18 mouse cellular contexts compared by ENCODE assay signal in the genomic region with DNA sequence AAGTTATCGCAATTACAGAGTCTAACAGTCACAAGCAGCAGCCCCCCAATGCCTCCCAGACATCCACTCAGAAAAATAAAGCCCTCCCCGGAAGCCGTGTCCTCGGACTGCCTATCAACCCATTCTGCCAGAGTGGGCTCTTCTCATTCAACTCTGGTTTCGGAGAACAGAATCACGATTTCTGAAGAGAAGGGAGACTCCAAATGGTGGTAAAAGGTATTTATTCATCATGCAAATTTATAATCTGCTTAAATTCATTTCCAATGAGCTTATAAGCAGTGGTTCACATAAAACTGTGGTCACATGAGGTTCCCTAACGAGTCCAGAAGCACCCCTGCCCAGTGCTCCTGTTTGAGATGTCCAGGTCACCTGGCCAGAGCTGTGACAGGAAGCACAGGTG. TPM values are rescaled to one million over a fixed set of nuclear protein-coding genes. Genes with fewer than 3 reads are reported as not detected.
A peak's percentile ranks its signal among the peaks of the same experiment; 100 is the strongest.
DNase-seq lines count a peak whose midpoint lies in the region; ATAC-seq and TF ChIP-seq lines count a peak whose summit lies in the region.
"Had no signal": no experiment of that assay in that cellular context is flagged by ENCODE, and none has a peak within 500 bp of the region (broad histone marks: within the 10 kb centered on the region; RNA-seq: fewer than 3 reads in every experiment).

No protein-coding gene starts in this region.

- no peak for ATAC-seq in midbrain, embryonic 14.5 days (ENCODE audit: low FRiP score, low TSS enrichment)
- ATAC-seq: activated CD4-positive, CD25-positive, alpha-beta regulatory T cell, adult 4 months had no signal

- peak; percentile 61 for TF ChIP-seq CTCF in layer of hippocampus, adult 2 months (conservative IDR thresholded peaks at IDR 0.05)
- no peak for TF ChIP-seq CTCF in E14TG2a.4 (conservative IDR thresholded peaks at IDR 0.05; ENCODE audit: low read length)

- H3K36me3 ChIP-seq in E14TG2a.4 (ENCODE audit: insufficient read depth, low read length) = peaks cover 56% of the 10 kb centered on the region
- peaks cover 7% of the 10 kb centered on the region for H3K36me3 ChIP-seq in midbrain, embryonic 14.5 days (ENCODE audit: control insufficient read depth, insufficient read depth, low read length)

- no peak overlapping the region for H3K9ac ChIP-seq in midbrain, embryonic 14.5 days (replicated peaks; ENCODE audit: low read length)
- H3K9ac ChIP-seq: embryonic facial prominence, embryonic 13.5 days; neural tube, embryonic 13.5 days had no signal

- H3K27me3 ChIP-seq in E14TG2a.4 (ENCODE audit: insufficient read depth, low read length) = no peaks in the 10 kb centered on the region
- H3K27me3 ChIP-seq in midbrain, embryonic 14.5 days (ENCODE audit: control insufficient read depth, insufficient read depth, low read length) = no peaks in the 10 kb centered on the region
- H3K27me3 ChIP-seq: embryonic facial prominence, embryonic 13.5 days; neural tube, embryonic 13.5 days had no signal

- peaks cover 66% of the 10 kb centered on the region for H3K4me1 ChIP-seq in E14TG2a.4 (replicated peaks; ENCODE audit: low read depth, low read length)
- peaks cover 8% of the 10 kb centered on the region; the same call in 1 of the 2 replicates for H3K4me1 ChIP-seq in midbrain, embryonic 14.5 days (ENCODE audit: control insufficient read depth, insufficient read depth, low read length)
- H3K4me1 ChIP-seq: embryonic facial prominence, embryonic 13.5 days had no signal

- H3K4me3 ChIP-seq in layer of hippocampus, adult 2 months = peak overlapping the region; percentile 28
- H3K4me3 ChIP-seq in E14TG2a.4 (replicated peaks; ENCODE audit: low read length) = peak overlapping the region; percentile 52
- no peak overlapping the region for H3K4me3 ChIP-seq in midbrain, embryonic 14.5 days (replicated peaks; ENCODE audit: low read depth, low read length)
- H3K4me3 ChIP-seq: embryonic facial prominence, embryonic 13.5 days; neural tube, embryonic 13.5 days had no signal

- WGBS in midbrain, embryonic 14.5 days = 63% methylated on average over 7 of the region's 7 CpGs

- H3K4me2 ChIP-seq in midbrain, embryonic 14.5 days (ENCODE audit: low read length) = 0 out of 2 replicates have a peak overlapping the region, but pooled peaks have one; percentile 13
- H3K4me2 ChIP-seq: embryonic facial prominence, embryonic 13.5 days; neural tube, embryonic 13.5 days had no signal

- peak; percentile 17 to 21 for DNase-seq in cerebellum, postnatal 10 days
- DNase-seq in cerebellum, postnatal 36 days = no peak
- DNase-seq in layer of hippocampus, adult 2 months (ENCODE audit: low spot score in 2 of 2) = peak in 1 of 2 experiments; percentile 9
- DNase-seq in layer of hippocampus, adult 11-12 months (ENCODE audit: low spot score) = no peak
- peak; percentile 45 for DNase-seq in midbrain, embryonic 14.5 days
- no peak for DNase-seq in ovary, postnatal 10 days (ENCODE audit: low spot score)
- no peak for DNase-seq in adrenal gland, adult 18-20 months (ENCODE audit: low spot score in 2 of 2)
- DNase-seq: cerebellum, adult 11 months; liver; lung, adult 18-20 months had no signal

- H3K27ac ChIP-seq in layer of hippocampus, adult 2 months = no peak overlapping the region
- H3K27ac ChIP-seq in midbrain, embryonic 14.5 days (replicated peaks; ENCODE audit: low read depth, low read length) = no peak overlapping the region
- H3K27ac ChIP-seq: embryonic facial prominence, embryonic 13.5 days; neural tube, embryonic 13.5 days had no signal

- no peaks in the 10 kb centered on the region for H3K9me3 ChIP-seq in E14TG2a.4 (ENCODE audit: low read length)
- H3K9me3 ChIP-seq in midbrain, embryonic 14.5 days (ENCODE audit: control insufficient read depth, low read length) = no peaks in the 10 kb centered on the region
- H3K9me3 ChIP-seq: embryonic facial prominence, embryonic 13.5 days; neural tube, embryonic 13.5 days had no signal

RNA-seq across cellular contexts. Expression of gene B4galnt2, which starts 42.7 kb away (rescaled TPM):
- total RNA-seq in layer of hippocampus, adult 2 months (2021) = not detected
- not detected in 2 replicates for polyA plus RNA-seq in midbrain, embryonic 14.5 days (2014; fragmentation: Nextera tagmentation; extraction: Ambion mirVana)
- not detected for total RNA-seq in adrenal gland, adult 18-20 months (2021)
- total RNA-seq: gastrocnemius, postnatal 4 days; layer of hippocampus, postnatal 10 days; left cerebral cortex, postnatal 14 days had no signal
- polyA plus RNA-seq: neural tube, embryonic 13.5 days; spleen, adult 2 months had no signal

RNA-seq across cellular contexts. Expression of gene Igf2bp1, which starts 48.3 kb away (rescaled TPM):
- total RNA-seq in layer of hippocampus, adult 2 months (2021) = not detected
- 10.7 and 11.1 TPM in 2 replicates for polyA plus RNA-seq in midbrain, embryonic 14.5 days (2014; fragmentation: Nextera tagmentation; extraction: Ambion mirVana)
- under 1 TPM; 0.22 to 0.53 TPM for total RNA-seq in adrenal gland, adult 18-20 months (2021)
- polyA plus RNA-seq: spleen, adult 2 months had no signal

Comparison
In these comparisons a context has a peak if more than half of its experiments do, and no peak if none do; other contexts are left out.
1. DNase-seq: peak in cerebellum, postnatal 10 days (2 of 2) and midbrain, embryonic 14.5 days (single experiment); none in cerebellum, postnatal 36 days (0 of 2), layer of hippocampus, adult 11-12 months (single experiment), ovary, postnatal 10 days (single experiment) and adrenal gland, adult 18-20 months (0 of 2).